Comparison of ENCODE assay signal across 9 mouse cellular contexts in genomic region chr17:23672761-23673160, GRCm38 (mm10). TPM values are rescaled to one million over a fixed set of nuclear protein-coding genes. Genes with fewer than 3 reads are reported as not detected.
DNase-seq lines count a peak whose midpoint lies in the region; ATAC-seq and TF ChIP-seq lines count a peak whose summit lies in the region.
"Had no signal": no experiment of that assay in that cellular context is flagged by ENCODE, and none has a peak within 500 bp of the region (broad histone marks: within the 10 kb centered on the region; RNA-seq: fewer than 3 reads in every experiment).

No protein-coding gene starts in this region.

- H3K9ac ChIP-seq in embryonic facial prominence, embryonic 14.5 days (ENCODE audit: low read depth, low read length): no peak overlapping the region
- peak overlapping the region; percentile 81; the same call in 1 of the 2 replicates for H3K9ac ChIP-seq in intestine, embryonic 16.5 days (ENCODE audit: low read depth, low read length)
- H3K9ac ChIP-seq in neural tube, embryonic 12.5 days: no peak overlapping the region

- DNase-seq in layer of hippocampus, adult 2 months (ENCODE audit: low spot score in 2 of 2): no peak
- DNase-seq in layer of hippocampus, adult 9-10 months (ENCODE audit: low spot score): no peak
- no peak for DNase-seq in embryonic facial prominence, embryonic 14.5 days (ENCODE audit: low spot score)
- DNase-seq in T-cell, adult 2 months (ENCODE audit: low spot score): no peak
- DNase-seq in cerebellum, adult 18-20 months: no peak
- no peak for DNase-seq in gastrocnemius, postnatal 14 days

- H3K36me3 ChIP-seq in embryonic facial prominence, embryonic 14.5 days (ENCODE audit: control insufficient read depth, insufficient read depth, low read length): peaks cover 27% of the 10 kb centered on the region
- peaks cover 14% of the 10 kb centered on the region for H3K36me3 ChIP-seq in intestine, embryonic 16.5 days (ENCODE audit: control insufficient read depth, insufficient read depth, low read length)
- H3K36me3 ChIP-seq in neural tube, embryonic 12.5 days: peaks cover 26% of the 10 kb centered on the region

- peak overlapping the region; percentile 90 for H3K4me3 ChIP-seq in layer of hippocampus, adult 2 months
- peak overlapping the region; percentile 60 for H3K4me3 ChIP-seq in embryonic facial prominence, embryonic 14.5 days (ENCODE audit: low read depth, low read length)
- peak overlapping the region; percentile 81 for H3K4me3 ChIP-seq in intestine, embryonic 16.5 days (ENCODE audit: low read length)
- no peak overlapping the region for H3K4me3 ChIP-seq in neural tube, embryonic 12.5 days

- intact Hi-C loops in gastrocnemius, postnatal 14 days (cut with DNase I; ENCODE audit: low total_unique reads): no loop called here

- 62% methylated on average over 3 of the region's 3 CpGs for WGBS in embryonic facial prominence, embryonic 14.5 days
- WGBS in intestine, embryonic 16.5 days: 45% methylated on average over 3 of the region's 3 CpGs
- 71% methylated on average over 3 of the region's 3 CpGs for WGBS in neural tube, embryonic 12.5 days

- peak overlapping the region; percentile 97 for H3K4me2 ChIP-seq in embryonic facial prominence, embryonic 14.5 days (ENCODE audit: low read depth, low read length)
- H3K4me2 ChIP-seq in intestine, embryonic 16.5 days (ENCODE audit: low read depth, low read length): peak overlapping the region; percentile 97
- H3K4me2 ChIP-seq in neural tube, embryonic 12.5 days (replicated peaks): peak overlapping the region; percentile 77

- no peak for ATAC-seq in embryonic facial prominence, embryonic 14.5 days (ENCODE audit: low read depth)
- ATAC-seq in intestine, embryonic 16.5 days: no peak
- ATAC-seq in neural tube, embryonic 12.5 days (ENCODE audit: low FRiP score, low read depth): no peak

- no peak overlapping the region for H3K27ac ChIP-seq in layer of hippocampus, adult 2 months
- no peak overlapping the region for H3K27ac ChIP-seq in embryonic facial prominence, embryonic 14.5 days (replicated peaks; ENCODE audit: low read depth, low read length)
- no peak overlapping the region for H3K27ac ChIP-seq in intestine, embryonic 16.5 days (ENCODE audit: low read length)
- H3K27ac ChIP-seq in neural tube, embryonic 12.5 days: no peak overlapping the region

- peaks cover 30% of the 10 kb centered on the region for H3K4me1 ChIP-seq in embryonic facial prominence, embryonic 14.5 days (ENCODE audit: control insufficient read depth, insufficient read depth, low read length)
- peaks cover 35% of the 10 kb centered on the region for H3K4me1 ChIP-seq in intestine, embryonic 16.5 days (ENCODE audit: control insufficient read depth, insufficient read depth, low read length)
- H3K4me1 ChIP-seq in neural tube, embryonic 12.5 days: peaks cover 29% of the 10 kb centered on the region

- no peaks in the 10 kb centered on the region for H3K9me3 ChIP-seq in embryonic facial prominence, embryonic 14.5 days (ENCODE audit: control insufficient read depth, low read length)
- no peaks in the 10 kb centered on the region for H3K9me3 ChIP-seq in intestine, embryonic 16.5 days (ENCODE audit: control insufficient read depth, low read length)
- no peaks in the 10 kb centered on the region for H3K9me3 ChIP-seq in neural tube, embryonic 12.5 days

- TF ChIP-seq CTCF in layer of hippocampus, adult 2 months (conservative IDR thresholded peaks at IDR 0.05): no peak

- peaks cover 11% of the 10 kb centered on the region; the same call in 1 of the 2 replicates for H3K27me3 ChIP-seq in embryonic facial prominence, embryonic 14.5 days (replicated peaks; ENCODE audit: control insufficient read depth, insufficient read depth, low read length)
- no peaks in the 10 kb centered on the region for H3K27me3 ChIP-seq in intestine, embryonic 16.5 days (replicated peaks; ENCODE audit: control insufficient read depth, insufficient read depth, low read length)
- peaks cover 26% of the 10 kb centered on the region for H3K27me3 ChIP-seq in neural tube, embryonic 12.5 days (replicated peaks)

RNA-seq across cellular contexts. Expression of gene Hcfc1r1, which starts 0.6 kb away (rescaled TPM):
- total RNA-seq in layer of hippocampus, adult 2 months (2021): 100 to 1,000 TPM; 110 to 118 TPM
- polyA plus RNA-seq in embryonic facial prominence, embryonic 14.5 days (2014; fragmentation: Nextera tagmentation; extraction: Ambion mirVana): 94.8 and 107 TPM in 2 replicates
- polyA plus RNA-seq in intestine, embryonic 16.5 days (2015; fragmentation: Nextera tagmentation; extraction: Ambion mirVana): 81.0 and 87.3 TPM in 2 replicates
- 69.2 and 74.4 TPM in 2 replicates for polyA plus RNA-seq in neural tube, embryonic 12.5 days (2016; fragmentation: Nextera tagmentation; extraction: Ambion mirVana)
- total RNA-seq in gastrocnemius, postnatal 14 days (2021): 100 to 1,000 TPM; 223 to 235 TPM

RNA-seq across cellular contexts. Expression of gene Thoc6, which starts 0.9 kb away (rescaled TPM):
- total RNA-seq in layer of hippocampus, adult 2 months (2021): 1 to 10 TPM; 7.1 to 7.6 TPM
- polyA plus RNA-seq in embryonic facial prominence, embryonic 14.5 days (2014; fragmentation: Nextera tagmentation; extraction: Ambion mirVana): 35.1 and 38.1 TPM in 2 replicates
- 42.4 and 46.1 TPM in 2 replicates for polyA plus RNA-seq in intestine, embryonic 16.5 days (2015; fragmentation: Nextera tagmentation; extraction: Ambion mirVana)
- polyA plus RNA-seq in neural tube, embryonic 12.5 days (2016; fragmentation: Nextera tagmentation; extraction: Ambion mirVana): 54.0 and 57.6 TPM in 2 replicates
- total RNA-seq in gastrocnemius, postnatal 14 days (2021): 10 to 100 TPM; 15.8 to 19.1 TPM

RNA-seq across cellular contexts. Expression of gene Tnfrsf12a, which starts 4.5 kb away (rescaled TPM):
- 1 to 10 TPM; 5.5 to 6.3 TPM for total RNA-seq in layer of hippocampus, adult 2 months (2021)
- 23.3 and 30.7 TPM in 2 replicates for polyA plus RNA-seq in embryonic facial prominence, embryonic 14.5 days (2014; fragmentation: Nextera tagmentation; extraction: Ambion mirVana)
- polyA plus RNA-seq in intestine, embryonic 16.5 days (2015; fragmentation: Nextera tagmentation; extraction: Ambion mirVana): 19.3 and 22.8 TPM in 2 replicates
- polyA plus RNA-seq in neural tube, embryonic 12.5 days (2016; fragmentation: Nextera tagmentation; extraction: Ambion mirVana): 3.1 and 3.9 TPM in 2 replicates
- 10 to 100 TPM; 18.7 to 57.3 TPM for total RNA-seq in gastrocnemius, postnatal 14 days (2021)

RNA-seq across cellular contexts. Expression of gene Cldn6, which starts 6.3 kb away (rescaled TPM):
- not detected for total RNA-seq in layer of hippocampus, adult 2 months (2021)
- 17.0 and 22.6 TPM in 2 replicates for polyA plus RNA-seq in embryonic facial prominence, embryonic 14.5 days (2014; fragmentation: Nextera tagmentation; extraction: Ambion mirVana)
- polyA plus RNA-seq in intestine, embryonic 16.5 days (2015; fragmentation: Nextera tagmentation; extraction: Ambion mirVana): 18.9 and 23.3 TPM in 2 replicates
- 2.7 and 3.6 TPM in 2 replicates for polyA plus RNA-seq in neural tube, embryonic 12.5 days (2016; fragmentation: Nextera tagmentation; extraction: Ambion mirVana)
- not detected for total RNA-seq in gastrocnemius, postnatal 14 days (2021)
- total RNA-seq: megakaryocyte progenitor cell, adult 5-6 weeks had no signal

RNA-seq across cellular contexts. Expression of gene Cldn9, which starts 11.1 kb away (rescaled TPM):
- under 1 TPM in 1 of 2 experiments, not detected in 1; 0.25 TPM for total RNA-seq in layer of hippocampus, adult 2 months (2021)
- polyA plus RNA-seq in embryonic facial prominence, embryonic 14.5 days (2014; fragmentation: Nextera tagmentation; extraction: Ambion mirVana): 14.6 and 17.9 TPM in 2 replicates
- polyA plus RNA-seq in intestine, embryonic 16.5 days (2015; fragmentation: Nextera tagmentation; extraction: Ambion mirVana): 1.8 and 1.9 TPM in 2 replicates
- polyA plus RNA-seq in neural tube, embryonic 12.5 days (2016; fragmentation: Nextera tagmentation; extraction: Ambion mirVana): 0.74 and 1.9 TPM in 2 replicates
- under 1 TPM; 0.23 to 0.51 TPM for total RNA-seq in gastrocnemius, postnatal 14 days (2021)
- total RNA-seq: megakaryocyte progenitor cell, adult 5-6 weeks had no signal
